ENCODE assay signal across 9 mouse cellular contexts in the genomic region with DNA sequence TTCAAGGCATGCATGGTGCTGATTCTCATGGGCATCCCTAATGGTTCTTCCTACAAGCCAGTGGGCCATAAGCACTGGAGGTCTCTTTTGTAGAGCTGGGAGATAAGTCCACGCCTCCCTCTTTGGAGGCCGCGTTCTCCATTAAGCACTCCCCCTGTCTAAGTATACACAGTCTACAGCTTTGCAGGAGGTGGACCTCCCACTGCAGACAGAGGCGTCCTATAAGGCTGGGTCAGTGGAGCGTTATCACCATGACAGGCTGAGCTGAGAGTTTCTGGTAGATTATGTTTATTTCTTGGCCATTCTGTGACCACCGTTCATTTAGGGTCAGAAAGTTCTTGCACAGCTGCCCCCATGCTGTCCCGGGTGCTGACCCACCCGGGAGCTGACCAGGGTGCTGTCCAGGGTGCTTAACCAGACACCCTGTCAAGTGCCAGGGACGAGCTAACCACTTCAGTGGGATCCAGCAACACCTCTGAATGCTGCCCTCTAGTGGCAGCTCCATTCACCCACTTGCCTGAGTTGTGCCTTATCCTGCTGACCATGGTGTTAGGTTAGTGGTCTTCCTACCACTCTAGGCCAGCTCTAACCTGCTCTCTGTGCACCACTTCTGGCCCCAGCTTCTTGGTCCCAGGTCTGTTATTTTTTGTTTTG.
DNase-seq lines count a peak whose midpoint lies in the region; ATAC-seq and TF ChIP-seq lines count a peak whose summit lies in the region.
"Had no signal": no experiment of that assay in that cellular context is flagged by ENCODE, and none has a peak within 500 bp of the region (broad histone marks: within the 10 kb centered on the region; RNA-seq: fewer than 3 reads in every experiment).

No protein-coding gene starts in this region.

- ATAC-seq in forebrain, embryonic 11.5 days (replicated peaks; ENCODE audit: low FRiP score) = peak; percentile 67
- peak; percentile 55 for ATAC-seq in heart, embryonic 16.5 days (replicated peaks; ENCODE audit: extremely low read depth, insufficient read depth, low FRiP score)
- ATAC-seq in liver, embryonic 12.5 days = peak; percentile 57; the same call in 1 of the 2 replicates
- peak; percentile 75; the same call in 1 of the 2 replicates for ATAC-seq in neural tube, embryonic 13.5 days (ENCODE audit: low read depth)
- ATAC-seq: Patski had no signal

- 35% methylated on average over 9 of the region's 9 CpGs for WGBS in forebrain, embryonic 11.5 days
- WGBS in heart, embryonic 16.5 days = 35% methylated on average over 9 of the region's 9 CpGs
- WGBS in liver, embryonic 12.5 days (ENCODE audit: insufficient replicate concordance) = 36% methylated on average over 9 of the region's 9 CpGs
- 43% methylated on average over 9 of the region's 9 CpGs for WGBS in neural tube, embryonic 13.5 days

- TF ChIP-seq POLR2A in brain, embryonic 14.5 days (IDR thresholded peaks at IDR 0.05; ENCODE audit: borderline replicate concordance, extremely low read depth, insufficient read depth, insufficient read length, poor library complexity, severe bottlenecking) = no peak

- no peaks in the 10 kb centered on the region for H3K27me3 ChIP-seq in forebrain, embryonic 11.5 days (ENCODE audit: control insufficient read depth, insufficient read depth, low read length)
- H3K27me3 ChIP-seq in heart, embryonic 16.5 days (ENCODE audit: control insufficient read depth, insufficient read depth, low read length) = peaks cover 2% of the 10 kb centered on the region; the same call in 1 of the 2 replicates
- H3K27me3 ChIP-seq in liver, embryonic 12.5 days (replicated peaks) = no peaks in the 10 kb centered on the region
- no peaks in the 10 kb centered on the region; the same call in 1 of the 2 replicates for H3K27me3 ChIP-seq in neural tube, embryonic 13.5 days
- H3K27me3 ChIP-seq: Patski had no signal

- peak; percentile 1 for DNase-seq in 416B (ENCODE audit: low read depth)
- peak; percentile 85 for DNase-seq in brain, embryonic 14.5 days (ENCODE audit: low read depth)
- peak; percentile 90 for DNase-seq in forebrain, embryonic 11.5 days (ENCODE audit: low spot score)
- DNase-seq in kidney, postnatal 25 days = peak; percentile 82 to 85
- peak; percentile 44 for DNase-seq in thymus, postnatal 14 days

- H3K27ac ChIP-seq in forebrain, embryonic 11.5 days (ENCODE audit: low read depth, low read length) = no peak overlapping the region
- no peak overlapping the region for H3K27ac ChIP-seq in heart, embryonic 16.5 days (ENCODE audit: low read length)
- no peak overlapping the region for H3K27ac ChIP-seq in liver, embryonic 12.5 days
- H3K27ac ChIP-seq in neural tube, embryonic 13.5 days (replicated peaks) = no peak overlapping the region

- H3K4me2 ChIP-seq in forebrain, embryonic 11.5 days (ENCODE audit: low read depth, low read length, severe bottlenecking) = no peak overlapping the region
- no peak overlapping the region for H3K4me2 ChIP-seq in heart, embryonic 16.5 days (ENCODE audit: low read depth, low read length)
- no peak overlapping the region for H3K4me2 ChIP-seq in liver, embryonic 12.5 days
- H3K4me2 ChIP-seq in neural tube, embryonic 13.5 days = no peak overlapping the region

- H3K9ac ChIP-seq in forebrain, embryonic 11.5 days (ENCODE audit: low read length) = no peak overlapping the region
- H3K9ac ChIP-seq in heart, embryonic 16.5 days (ENCODE audit: low read length) = no peak overlapping the region
- H3K9ac ChIP-seq in liver, embryonic 12.5 days = no peak overlapping the region
- H3K9ac ChIP-seq in neural tube, embryonic 13.5 days = no peak overlapping the region

- peak; percentile 90 for TF ChIP-seq CTCF in brain, embryonic 14.5 days (IDR thresholded peaks at IDR 0.05; ENCODE audit: borderline replicate concordance, extremely low read depth, insufficient read depth, insufficient read length)

- H3K9me3 ChIP-seq in forebrain, embryonic 11.5 days (ENCODE audit: control insufficient read depth, low read length) = no peaks in the 10 kb centered on the region
- no peaks in the 10 kb centered on the region for H3K9me3 ChIP-seq in heart, embryonic 16.5 days (replicated peaks; ENCODE audit: control insufficient read depth, low read length)
- H3K9me3 ChIP-seq in liver, embryonic 12.5 days (replicated peaks) = no peaks in the 10 kb centered on the region
- no peaks in the 10 kb centered on the region for H3K9me3 ChIP-seq in neural tube, embryonic 13.5 days

- H3K36me3 ChIP-seq in forebrain, embryonic 11.5 days (ENCODE audit: control insufficient read depth, insufficient read depth, low read length) = no peaks in the 10 kb centered on the region
- H3K36me3 ChIP-seq in heart, embryonic 16.5 days (ENCODE audit: control insufficient read depth, insufficient read depth) = no peaks in the 10 kb centered on the region
- no peaks in the 10 kb centered on the region for H3K36me3 ChIP-seq in liver, embryonic 12.5 days
- no peaks in the 10 kb centered on the region for H3K36me3 ChIP-seq in neural tube, embryonic 13.5 days

- H3K4me3 ChIP-seq in forebrain, embryonic 11.5 days (ENCODE audit: low read depth, low read length) = no peak overlapping the region
- no peak overlapping the region for H3K4me3 ChIP-seq in heart, embryonic 16.5 days (ENCODE audit: low read length)
- no peak overlapping the region for H3K4me3 ChIP-seq in liver, embryonic 12.5 days
- H3K4me3 ChIP-seq in neural tube, embryonic 13.5 days = no peak overlapping the region

- 0 out of 2 replicates have a peak, but pooled peaks cover 3% of the 10 kb centered on the region for H3K4me1 ChIP-seq in forebrain, embryonic 11.5 days (replicated peaks; ENCODE audit: control insufficient read depth, insufficient read depth, low read length)
- no peaks in the 10 kb centered on the region for H3K4me1 ChIP-seq in heart, embryonic 16.5 days (ENCODE audit: control insufficient read depth, insufficient read depth, low read length)
- H3K4me1 ChIP-seq in liver, embryonic 12.5 days = no peaks in the 10 kb centered on the region
- 0 out of 2 replicates have a peak, but pooled peaks cover 5% of the 10 kb centered on the region for H3K4me1 ChIP-seq in neural tube, embryonic 13.5 days (replicated peaks)

Comparison
In these comparisons a context has a peak if more than half of its experiments do, and no peak if none do; other contexts are left out.
1. DNase-seq: peak in every context shown above with its lines; median percentile 90 in forebrain, embryonic 11.5 days; 85 in brain, embryonic 14.5 days; 84 in kidney, postnatal 25 days; 44 in thymus, postnatal 14 days; 1 in 416B.